Mouse (Mus musculus): Measurements from ENCODE around the gene Aspg.

GRCm38 (mm10) chr12:112130161-112130860 is 23.8 kb downstream of the Aspg start:
- TF ChIP-seq CTCF (conservative IDR thresholded peaks at IDR 0.05; ENCODE audit: insufficient read depth, insufficient read length, low read depth, low read length), result no peak
- no peak for TF ChIP-seq POLR2A (IDR thresholded peaks at IDR 0.05; ENCODE audit: low read depth, low read length)
